Mouse (Mus musculus) brain, embryonic 14.5 days (tissue): ENCODE data around the gene Cped1. TPM values are rescaled to one million over a fixed set of nuclear protein-coding genes. Genes with fewer than 3 reads are reported as not detected.

ENCODE experiments used
- DNase-seq: peaks from one replicate; pipeline ENCODE4 v3.0.0-alpha.2; 2011; ENCODE audit warnings: low read depth
- CTCF ChIP-seq: fragments of 200-500 bp; IDR thresholded peaks from 2 replicates; pipeline ENCODE4 v1.5.1; 2012; ENCODE audit warnings: inconsistent platforms, mild to moderate bottlenecking, moderate library complexity, borderline replicate concordance; ENCODE audit not compliant: insufficient read depth, insufficient read length; ENCODE audit errors: extremely low read depth
- POLR2A ChIP-seq: fragments of 200-500 bp; IDR thresholded peaks from 2 replicates; pipeline ENCODE4 v1.6.1; 2012; ENCODE audit warnings: mild to moderate bottlenecking, inconsistent platforms, borderline replicate concordance; ENCODE audit not compliant: poor library complexity, insufficient read depth, insufficient read length, severe bottlenecking; ENCODE audit errors: extremely low read depth
- polyA plus RNA-seq: library from polyadenylated mRNA; depleted of rRNA; stranded (reverse); fragments of >200 nt; gene quantifications from 2 replicates; pipeline ENCODE4 v1.2.3, GENCODE M21; 2012

The Cped1 gene
- polyA plus RNA-seq, 1 experiment: 4.3 TPM

DNA sequence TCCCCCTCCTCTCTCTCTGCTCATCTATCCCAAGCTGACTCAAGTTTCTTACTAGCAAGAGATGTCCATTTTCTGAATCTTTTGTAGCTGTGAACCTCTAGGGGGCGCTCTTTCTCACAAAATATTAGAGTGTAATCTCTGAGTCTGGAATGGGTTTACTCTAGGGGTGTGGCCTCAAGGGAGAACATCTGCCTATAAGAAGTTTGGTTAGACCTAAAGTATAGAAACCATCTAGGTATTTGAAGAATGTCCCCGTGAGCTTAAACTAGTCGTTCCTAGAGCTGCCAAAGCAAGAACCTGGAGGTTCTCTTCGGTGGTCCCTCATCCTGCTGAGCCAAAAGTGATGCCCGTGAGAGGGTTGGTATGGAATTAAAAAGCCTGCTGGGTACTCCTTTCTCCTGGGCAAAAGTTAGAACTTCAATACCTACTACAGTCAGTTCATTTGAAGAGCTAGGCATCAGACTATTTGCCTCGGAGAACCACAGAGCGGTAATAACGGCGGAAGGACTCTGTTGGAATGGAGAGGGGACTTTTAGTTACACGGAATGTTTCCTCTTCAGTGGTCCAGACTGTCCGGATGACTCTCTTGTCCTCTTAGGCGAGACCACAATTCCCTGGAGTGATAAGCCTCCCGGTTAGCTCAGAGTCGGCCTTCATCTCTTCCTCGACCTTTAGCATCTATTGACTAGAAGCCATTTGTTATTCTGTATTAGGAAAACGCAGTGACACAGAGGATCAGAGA, 555 bp upstream of the Cped1 start:
- TF ChIP-seq CTCF (peak; percentile 35; the same call in 1 of the 2 replicates), POLR2A (no peak)
- peak; percentile 81 for DNase-seq

DNA sequence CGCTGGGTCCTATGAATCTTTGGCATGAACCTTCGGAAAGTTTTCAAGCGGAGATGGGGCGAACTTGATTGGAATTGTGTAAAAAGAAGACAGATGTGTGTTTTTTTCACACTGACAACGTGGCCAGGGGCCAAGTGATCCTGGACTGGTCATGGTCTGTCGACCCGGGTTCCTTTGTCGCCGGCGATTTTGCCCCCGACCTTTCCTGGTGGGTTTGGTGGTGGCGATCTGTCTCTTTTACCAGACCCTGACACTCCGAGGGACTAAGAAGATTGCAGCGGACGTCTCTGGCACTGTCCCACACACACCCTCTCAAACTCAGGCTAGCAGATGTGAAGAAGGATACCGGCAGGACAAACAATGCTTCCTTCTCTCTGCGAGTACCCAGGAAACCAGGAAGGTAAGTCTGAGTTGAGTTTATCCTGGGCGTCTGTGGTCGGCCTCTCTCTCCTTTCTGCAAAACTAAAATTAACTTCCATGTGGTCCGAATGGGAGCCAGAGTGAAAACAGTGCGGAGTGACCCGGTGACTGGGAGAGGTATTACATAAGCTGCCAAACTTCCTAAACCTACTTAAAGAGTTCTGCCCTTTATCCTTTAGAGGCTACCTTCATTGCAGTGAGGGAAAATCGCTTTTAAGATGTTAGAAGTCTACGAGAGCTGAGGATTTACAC, 1.1 kb downstream of the Cped1 start:
- no peak for TF ChIP-seq CTCF
- TF ChIP-seq POLR2A: no peak
- peak; percentile 17 for DNase-seq

DNA sequence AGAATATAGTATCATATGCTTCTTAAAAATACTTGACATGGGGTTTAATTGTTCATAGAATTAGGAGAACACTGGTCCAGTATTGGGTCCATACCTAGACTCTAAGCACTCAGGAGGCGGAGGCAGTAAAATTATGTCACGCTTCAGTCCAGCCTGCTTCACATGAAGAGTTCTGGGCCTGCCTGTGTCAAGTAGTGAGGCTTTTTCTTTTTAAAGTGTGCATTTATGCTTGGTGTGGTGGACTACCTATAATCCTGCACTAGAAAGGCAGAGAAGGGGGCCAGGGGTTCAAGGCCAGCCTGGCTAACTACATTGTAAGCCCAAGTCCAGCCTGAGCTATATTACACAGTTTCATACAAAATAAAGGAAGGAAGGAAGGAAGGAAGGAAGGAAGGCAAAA, 1.8 kb downstream of the Cped1 start:
- DNase-seq: no peak
- TF ChIP-seq POLR2A: no peak
- TF ChIP-seq CTCF: no peak

DNA sequence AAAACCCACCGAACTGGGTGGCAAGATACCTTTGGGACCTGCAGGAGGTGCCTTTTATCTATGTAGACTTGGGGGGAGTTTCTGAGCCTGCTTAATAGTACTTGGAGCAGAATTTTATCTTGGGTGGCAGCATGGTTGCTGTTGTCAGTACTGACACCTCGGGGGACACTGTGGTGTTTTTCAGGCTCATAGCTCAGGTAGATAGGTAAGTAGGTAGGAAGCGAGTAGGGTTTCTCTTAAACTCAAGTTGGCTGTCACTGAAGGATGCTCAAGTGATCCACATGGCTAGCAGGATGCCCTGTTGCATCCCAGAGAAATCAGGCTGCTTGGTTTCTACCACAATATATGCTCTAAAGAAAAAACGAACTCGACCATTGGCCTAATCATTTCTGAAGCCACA, 2.6 kb downstream of the Cped1 start:
- no peak for TF ChIP-seq POLR2A
- no peak for TF ChIP-seq CTCF
- DNase-seq: no peak

DNA sequence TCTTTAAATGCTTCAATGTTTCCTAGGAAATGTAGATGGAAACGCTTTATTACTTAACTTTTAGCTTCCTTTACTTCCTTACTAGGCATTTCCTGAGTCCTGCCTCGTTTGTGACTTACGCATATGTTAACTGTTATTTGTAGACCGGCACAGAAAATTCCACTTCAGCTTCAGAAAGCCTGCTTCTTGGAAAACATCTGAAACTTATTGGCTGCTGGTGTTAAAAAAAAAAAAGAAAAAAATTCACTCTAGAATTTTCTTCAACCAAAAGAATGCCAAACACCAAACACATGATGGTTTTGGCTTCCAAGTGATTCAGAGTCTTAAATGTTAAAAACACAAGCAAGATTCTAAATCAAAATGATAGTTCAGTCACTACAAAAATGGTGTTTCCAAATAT, 3.4 kb downstream of the Cped1 start:
- no peak for DNase-seq
- no peak for TF ChIP-seq POLR2A
- TF ChIP-seq CTCF: no peak

- TF ChIP-seq POLR2A (no peak), CTCF (no peak)
- peak; percentile 30 for DNase-seq
Observed at GRCm38 (mm10) chr6:21990181-21991135, 4.7 kb downstream of the Cped1 start.

DNA sequence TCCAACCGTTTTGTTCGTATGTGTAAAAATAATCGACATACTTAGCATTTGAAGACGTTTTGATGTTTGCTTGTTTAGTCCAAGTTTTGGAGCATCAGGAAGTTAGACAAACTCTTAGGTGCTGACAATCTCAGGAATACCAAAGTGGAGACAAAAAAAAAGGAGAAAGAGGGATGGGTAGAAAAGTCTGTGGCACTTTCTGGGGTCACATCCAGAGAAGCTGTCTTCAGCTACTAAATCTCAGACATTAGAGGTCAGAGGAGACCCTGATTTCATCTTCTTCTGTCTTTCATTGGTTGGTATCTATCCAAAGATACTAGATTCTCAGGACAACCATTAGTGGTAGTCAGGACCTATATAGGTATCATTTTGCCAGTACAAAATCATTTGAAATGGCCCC, 5.4 kb downstream of the Cped1 start:
- DNase-seq: no peak
- no peak for TF ChIP-seq CTCF
- TF ChIP-seq POLR2A: no peak

DNA sequence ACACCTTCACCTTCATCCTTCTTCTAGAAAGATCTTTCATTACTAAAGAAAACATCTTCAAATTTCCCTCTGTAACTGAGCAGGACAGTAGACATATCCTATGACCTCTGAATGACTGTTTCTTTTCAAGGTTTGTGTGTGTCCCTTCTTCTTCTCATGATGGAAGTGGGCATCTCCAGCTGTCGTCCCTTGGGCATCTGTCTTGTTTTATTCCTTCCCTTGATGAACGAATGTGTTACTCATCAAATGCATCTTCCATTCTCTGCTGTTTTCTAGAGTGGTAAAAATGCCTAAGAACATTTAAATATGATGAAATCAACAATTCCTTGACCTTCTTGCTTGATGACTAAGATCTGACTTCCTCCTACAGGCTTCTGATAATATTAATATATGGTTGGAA, 7.4 kb downstream of the Cped1 start:
- no peak for DNase-seq

DNA sequence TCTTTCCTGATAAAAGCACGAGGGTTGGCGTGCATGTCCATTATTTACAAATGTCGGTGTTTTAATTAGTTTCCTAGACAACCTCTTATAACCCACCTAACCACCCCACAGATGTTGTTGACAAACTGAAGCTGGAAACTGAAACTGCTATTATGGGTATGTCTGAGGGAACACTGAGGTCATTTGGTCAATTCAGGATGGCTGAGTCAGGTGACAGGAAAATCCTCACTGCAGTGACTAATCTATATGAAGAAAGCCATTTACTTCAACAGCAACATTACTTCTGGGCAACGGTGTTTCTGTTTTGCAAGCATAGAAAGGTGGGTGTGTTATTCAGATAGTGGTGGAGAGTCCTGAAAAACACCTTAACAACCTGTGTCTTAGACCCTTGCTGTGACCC, 12.4 kb downstream of the Cped1 start:
- TF ChIP-seq CTCF (no peak), POLR2A (no peak)
- no peak for DNase-seq

More for the DNA sequence above, 7.4 kb downstream of the Cped1 start:
- TF ChIP-seq POLR2A: no peak
- no peak for TF ChIP-seq CTCF

DNA sequence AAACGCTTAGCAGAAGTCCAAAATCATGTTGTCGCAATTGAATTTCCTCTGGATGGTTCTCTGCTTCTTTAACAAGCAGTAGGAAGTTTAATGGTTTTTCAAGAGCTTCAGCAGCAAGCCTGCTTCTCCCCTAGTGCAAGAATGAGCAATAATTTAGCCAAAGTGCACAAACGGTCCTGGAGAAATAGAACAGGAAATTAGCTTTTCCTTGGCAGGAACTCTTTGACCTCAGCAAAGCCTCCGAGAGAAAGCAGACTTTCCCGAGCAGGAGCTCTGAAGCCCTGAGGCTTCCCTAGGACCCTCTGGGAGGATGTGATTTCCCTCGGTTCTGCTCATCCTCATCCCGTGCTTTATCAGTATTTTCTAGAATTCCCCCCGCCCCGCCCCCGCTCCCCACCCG, 13.3 kb downstream of the Cped1 start:
- TF ChIP-seq CTCF (no peak), POLR2A (no peak)
- peak; percentile 13 for DNase-seq

DNA sequence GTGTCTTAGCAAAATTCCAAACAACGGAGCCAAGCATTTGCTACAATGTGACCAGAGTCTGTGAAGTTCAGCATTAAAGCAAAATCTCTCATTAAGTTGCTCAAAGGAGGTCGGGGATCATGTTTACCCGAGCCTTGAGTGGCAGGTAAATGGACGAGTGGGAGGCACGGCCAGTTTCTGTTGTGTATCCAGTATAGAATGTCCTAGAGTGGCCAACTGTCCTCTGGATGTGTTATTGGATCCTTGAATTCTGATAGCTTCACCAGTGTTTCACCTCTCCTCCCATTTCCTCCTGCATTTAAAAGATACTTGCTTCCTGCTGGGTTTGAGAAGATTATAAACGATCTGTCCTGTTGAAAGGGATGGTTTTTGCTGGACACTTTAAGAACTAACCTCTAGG, 14.4 kb downstream of the Cped1 start:
- DNase-seq: no peak
- no peak for TF ChIP-seq POLR2A
- no peak for TF ChIP-seq CTCF
